Mouse (Mus musculus): ENCODE results near the gene Lrrc20. TPM values are rescaled to one million over a fixed set of nuclear protein-coding genes. Genes with fewer than 3 reads are reported as not detected.
"Not testable (repeated sequence)": the region's sequence is repeated elsewhere in the genome, so short reads cannot be mapped to it uniquely, and the experiment has no call there.

The Lrrc20 gene
- polyA plus RNA-seq, 1 experiment: 5.8 TPM

GRCm38 (mm10) chr10:61451463-61451930, 24.1 kb upstream of the Lrrc20 start:
- TF ChIP-seq CTCF (IDR thresholded peaks at IDR 0.05; ENCODE audit: extremely low read depth, insufficient read depth, insufficient read length, insufficient replicate concordance) (no peak), POLR2A (IDR thresholded peaks at IDR 0.05; ENCODE audit: low read depth, low read length) (no peak)
- peak overlapping the region; percentile 84 for H3K27ac ChIP-seq (ENCODE audit: insufficient read depth, low read length)
- peak; percentile 22 to 59 for DNase-seq (ENCODE audit: low read depth in 1 of 2, low spot score in 2 of 2)
- H3K4me3 ChIP-seq (ENCODE audit: extremely low read depth, insufficient read depth, insufficient read length): peak overlapping the region; percentile 99
- WGBS: under 1% methylated on average over 8 of the region's 8 CpGs
- peaks cover 13% of the 10 kb centered on the region; the same call in 1 of the 2 replicates for H3K4me1 ChIP-seq (ENCODE audit: control insufficient read depth, insufficient read depth, insufficient read length)
- H3K27me3 ChIP-seq (ENCODE audit: control insufficient read depth, insufficient read depth, low read length): no peaks in the 10 kb centered on the region
- no peaks in the 10 kb centered on the region for H3K36me3 ChIP-seq (ENCODE audit: control insufficient read depth, insufficient read depth, low read length)

- H3K36me3 ChIP-seq (ENCODE audit: control insufficient read depth, insufficient read depth, low read length): no peaks in the 10 kb centered on the region
- peaks cover 13% of the 10 kb centered on the region; the same call in 1 of the 2 replicates for H3K4me1 ChIP-seq (ENCODE audit: control insufficient read depth, insufficient read depth, insufficient read length)
- no peaks in the 10 kb centered on the region for H3K27me3 ChIP-seq (ENCODE audit: control insufficient read depth, insufficient read depth, low read length)
- under 1% methylated on average over 61 of the region's 62 CpGs for WGBS
- peak overlapping the region; percentile 84 for H3K27ac ChIP-seq (ENCODE audit: insufficient read depth, low read length)
- TF ChIP-seq CTCF (IDR thresholded peaks at IDR 0.05; ENCODE audit: extremely low read depth, insufficient read depth, insufficient read length, insufficient replicate concordance): no peak
- TF ChIP-seq POLR2A (IDR thresholded peaks at IDR 0.05; ENCODE audit: low read depth, low read length): no peak
- peak overlapping the region; percentile 99 for H3K4me3 ChIP-seq (ENCODE audit: extremely low read depth, insufficient read depth, insufficient read length)
- DNase-seq (ENCODE audit: low read depth in 1 of 2, low spot score in 2 of 2): peak in 1 of 2 experiments; percentile 38
Observed at GRCm38 (mm10) chr10:61451931-61452617, 23.5 kb upstream of the Lrrc20 start.

- under 1% methylated on average over 31 of the region's 36 CpGs for WGBS
- Histone ChIP-seq H3K27ac (ENCODE audit: insufficient read depth, low read length) (peak within 1 kb of the TSS; percentile 84), H3K4me1 (ENCODE audit: control insufficient read depth, insufficient read depth, insufficient read length) (peaks cover 13% of the 10 kb centered on the region; the same call in 1 of the 2 replicates), H3K4me3 (ENCODE audit: extremely low read depth, insufficient read depth, insufficient read length) (peak within 1 kb of the TSS; percentile 99), H3K27me3 (ENCODE audit: control insufficient read depth, insufficient read depth, low read length) (no peaks in the 10 kb centered on the region), H3K36me3 (ENCODE audit: control insufficient read depth, insufficient read depth, low read length) (no peaks in the 10 kb centered on the region)
- no peak for TF ChIP-seq CTCF (IDR thresholded peaks at IDR 0.05; ENCODE audit: extremely low read depth, insufficient read depth, insufficient read length, insufficient replicate concordance)
- TF ChIP-seq POLR2A (IDR thresholded peaks at IDR 0.05; ENCODE audit: low read depth, low read length): peak; percentile 96
- peak; percentile 97 to 99 for DNase-seq (ENCODE audit: low read depth in 1 of 2, low spot score in 2 of 2)
Observed at GRCm38 (mm10) chr10:61452645-61453044, 23.0 kb upstream of the Lrrc20 start, which contains the start of gene Eif4ebp2. TSS of gene Eif4ebp2 (minus strand) at chr10:61452661.

GRCm38 (mm10) chr10:61453171-61453570, 22.4 kb upstream of the Lrrc20 start:
- DNase-seq (ENCODE audit: low read depth in 1 of 2, low spot score in 2 of 2); H3K27ac ChIP-seq (ENCODE audit: insufficient read depth, low read length); H3K4me3 ChIP-seq (ENCODE audit: extremely low read depth, insufficient read depth, insufficient read length); H3K36me3 ChIP-seq (ENCODE audit: control insufficient read depth, insufficient read depth, low read length); H3K27me3 ChIP-seq (ENCODE audit: control insufficient read depth, insufficient read depth, low read length): not testable (repeated sequence)
- peaks cover 11% of the 10 kb centered on the region; the same call in 1 of the 2 replicates for H3K4me1 ChIP-seq (ENCODE audit: control insufficient read depth, insufficient read depth, insufficient read length)
- 52% methylated on average over 3 of the region's 3 CpGs for WGBS

- TF ChIP-seq POLR2A (IDR thresholded peaks at IDR 0.05; ENCODE audit: low read depth, low read length): no peak
- no peak for TF ChIP-seq CTCF (IDR thresholded peaks at IDR 0.05; ENCODE audit: extremely low read depth, insufficient read depth, insufficient read length, insufficient replicate concordance)
- Histone ChIP-seq H3K27me3 (ENCODE audit: control insufficient read depth, insufficient read depth, low read length) (no peaks in the 10 kb centered on the region), H3K27ac (ENCODE audit: insufficient read depth, low read length) (no peak overlapping the region), H3K4me1 (ENCODE audit: control insufficient read depth, insufficient read depth, insufficient read length) (no peaks in the 10 kb centered on the region), H3K36me3 (ENCODE audit: control insufficient read depth, insufficient read depth, low read length) (no peaks in the 10 kb centered on the region), H3K4me3 (ENCODE audit: extremely low read depth, insufficient read depth, insufficient read length) (no peak overlapping the region)
- DNase-seq (ENCODE audit: low read depth in 1 of 2, low spot score in 2 of 2): no peak
- 79% methylated on average over 3 of the region's 3 CpGs for WGBS
Observed at GRCm38 (mm10) chr10:61457182-61457581, 18.4 kb upstream of the Lrrc20 start.

GRCm38 (mm10) chr10:61465009-61465408, 10.6 kb upstream of the Lrrc20 start:
- Histone ChIP-seq H3K4me3 (ENCODE audit: extremely low read depth, insufficient read depth, insufficient read length) (no peak overlapping the region), H3K27ac (ENCODE audit: insufficient read depth, low read length) (no peak overlapping the region), H3K36me3 (ENCODE audit: control insufficient read depth, insufficient read depth, low read length) (no peaks in the 10 kb centered on the region), H3K4me1 (ENCODE audit: control insufficient read depth, insufficient read depth, insufficient read length) (no peaks in the 10 kb centered on the region), H3K27me3 (ENCODE audit: control insufficient read depth, insufficient read depth, low read length) (no peaks in the 10 kb centered on the region)
- TF ChIP-seq POLR2A (IDR thresholded peaks at IDR 0.05; ENCODE audit: low read depth, low read length) (no peak), CTCF (IDR thresholded peaks at IDR 0.05; ENCODE audit: extremely low read depth, insufficient read depth, insufficient read length, insufficient replicate concordance) (no peak)
- WGBS: 60% methylated on average over 4 of the region's 4 CpGs
- no peak for DNase-seq (ENCODE audit: low read depth in 1 of 2, low spot score in 2 of 2)

GRCm38 (mm10) chr10:61466242-61466641, 9.4 kb upstream of the Lrrc20 start:
- TF ChIP-seq POLR2A (IDR thresholded peaks at IDR 0.05; ENCODE audit: low read depth, low read length) (no peak), CTCF (IDR thresholded peaks at IDR 0.05; ENCODE audit: extremely low read depth, insufficient read depth, insufficient read length, insufficient replicate concordance) (peak; percentile 4; the same call in 1 of the 2 replicates)
- no peak overlapping the region for H3K4me3 ChIP-seq (ENCODE audit: extremely low read depth, insufficient read depth, insufficient read length)
- no peaks in the 10 kb centered on the region for H3K36me3 ChIP-seq (ENCODE audit: control insufficient read depth, insufficient read depth, low read length)
- no peaks in the 10 kb centered on the region for H3K27me3 ChIP-seq (ENCODE audit: control insufficient read depth, insufficient read depth, low read length)
- 69% methylated on average over 8 of the region's 8 CpGs for WGBS
- no peak overlapping the region for H3K27ac ChIP-seq (ENCODE audit: insufficient read depth, low read length)
- DNase-seq (ENCODE audit: low read depth in 1 of 2, low spot score in 2 of 2): peak in 1 of 2 experiments; percentile 19
- H3K4me1 ChIP-seq (ENCODE audit: control insufficient read depth, insufficient read depth, insufficient read length): no peaks in the 10 kb centered on the region

Data from spleen, adult 2 months (tissue).